Mouse (Mus musculus): ENCODE measurements at regions not wholly inside any gene's neighbourhood (a gene's known extent, or its start where the extent isn't known, plus 50 kb on each side); places are given as distances from the start of the nearest gene placed in this dataset.

DNA sequence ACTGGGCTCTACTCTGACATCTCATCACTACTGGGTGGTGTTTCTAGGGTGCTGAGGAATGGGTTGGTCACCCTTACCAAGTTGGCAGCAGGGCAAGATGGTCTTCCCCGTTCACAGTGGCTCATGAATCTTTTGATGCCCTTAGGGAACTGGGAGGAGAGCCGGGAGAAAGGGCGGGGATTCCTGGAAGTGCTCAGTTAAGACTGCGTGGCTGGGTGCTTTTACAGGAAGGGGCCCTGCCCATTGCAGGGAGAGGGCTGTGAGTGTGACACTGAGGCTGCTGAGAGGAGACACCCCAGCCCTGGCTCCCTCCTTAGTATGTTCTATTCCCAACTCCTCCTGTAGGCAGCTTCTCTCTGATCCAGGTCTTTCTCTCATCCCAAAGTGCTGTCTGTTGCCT, 65.3 kb upstream of the 1700024P04Rik start:
- no peaks in the 10 kb centered on the region for H3K27me3 ChIP-seq (ENCODE audit: control insufficient read depth, insufficient read depth, low read length)

DNA sequence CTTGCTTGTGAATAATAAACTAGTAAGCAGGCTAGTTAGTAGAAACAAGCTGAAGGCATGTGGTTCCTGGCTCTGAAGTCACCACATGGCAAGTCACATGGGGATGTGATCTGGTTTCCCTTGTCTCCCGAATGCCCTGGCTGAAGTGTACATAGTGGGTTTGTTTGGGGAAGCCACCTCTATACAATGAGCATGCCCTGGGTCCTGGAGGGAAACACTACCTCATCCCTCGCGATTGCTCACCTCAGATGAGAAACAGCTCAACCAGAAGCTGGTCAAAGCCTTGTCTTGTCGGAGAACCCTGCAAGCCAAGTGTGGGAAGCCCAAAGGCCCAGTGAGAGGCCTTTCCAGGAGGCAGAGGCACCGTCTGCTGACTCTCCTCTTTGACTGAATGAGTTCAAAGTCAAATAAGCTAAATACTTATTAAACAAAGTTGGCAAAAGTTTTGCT, 64.3 kb upstream of the 1700024P04Rik start:
- Histone ChIP-seq H3K27me3 (ENCODE audit: control insufficient read depth, insufficient read depth, low read length) (no peaks in the 10 kb centered on the region), H3K27ac (replicated peaks; ENCODE audit: low read depth, low read length) (no peak overlapping the region), H3K9me3 (replicated peaks; ENCODE audit: control insufficient read depth, low read length) (no peaks in the 10 kb centered on the region), H3K36me3 (replicated peaks; ENCODE audit: control insufficient read depth, insufficient read depth, low read depth, low read length) (no peaks in the 10 kb centered on the region), H3K4me3 (ENCODE audit: low read depth, low read length) (no peak overlapping the region), H3K4me1 (ENCODE audit: control insufficient read depth, insufficient read depth, low read length) (no peaks in the 10 kb centered on the region), H3K9ac (replicated peaks; ENCODE audit: low read length) (no peak overlapping the region), H3K4me2 (ENCODE audit: low read depth, low read length) (no peak overlapping the region)
- 86% methylated on average over 5 of the region's 5 CpGs for WGBS
- DNase-seq (ENCODE audit: low spot score): no peak
- no peak for ATAC-seq (replicated peaks; ENCODE audit: insufficient number of reproducible peaks, low FRiP score, low TSS enrichment, low read depth)

More for the DNA sequence above, 65.3 kb upstream of the 1700024P04Rik start:
- H3K4me3 ChIP-seq (ENCODE audit: low read depth, low read length): no peak overlapping the region
- no peaks in the 10 kb centered on the region for H3K36me3 ChIP-seq (replicated peaks; ENCODE audit: control insufficient read depth, insufficient read depth, low read depth, low read length)
- no peaks in the 10 kb centered on the region for H3K9me3 ChIP-seq (replicated peaks; ENCODE audit: control insufficient read depth, low read length)
- DNase-seq (ENCODE audit: low spot score) (no peak), ATAC-seq (replicated peaks; ENCODE audit: insufficient number of reproducible peaks, low FRiP score, low TSS enrichment, low read depth) (no peak)
- H3K27ac ChIP-seq (replicated peaks; ENCODE audit: low read depth, low read length): no peak overlapping the region
- 54% methylated on average over 4 of the region's 4 CpGs for WGBS
- no peak overlapping the region for H3K4me2 ChIP-seq (ENCODE audit: low read depth, low read length)
- no peaks in the 10 kb centered on the region for H3K4me1 ChIP-seq (ENCODE audit: control insufficient read depth, insufficient read depth, low read length)
- no peak overlapping the region for H3K9ac ChIP-seq (replicated peaks; ENCODE audit: low read length)

DNA sequence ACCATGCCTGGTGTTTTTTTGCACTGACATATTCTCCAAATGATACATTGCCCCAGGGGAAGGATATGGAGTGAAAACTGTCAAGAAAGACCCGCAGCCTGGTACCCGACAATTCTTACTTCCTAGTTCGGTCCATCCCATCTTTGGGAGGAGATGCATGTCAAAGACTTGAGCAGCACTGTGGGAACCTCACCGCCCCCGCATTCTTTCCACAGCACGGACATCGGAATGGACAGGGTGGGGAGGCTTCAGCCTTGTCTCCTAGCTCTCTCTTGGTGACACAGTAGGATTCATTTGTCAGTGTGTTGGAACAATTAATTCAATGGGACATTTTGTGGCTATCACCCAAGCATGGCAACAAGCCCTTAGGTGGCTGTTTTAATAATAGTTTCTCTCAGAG, 62.9 kb upstream of the 1700024P04Rik start:
- no peak for DNase-seq (ENCODE audit: low spot score)
- Histone ChIP-seq H3K27ac (replicated peaks; ENCODE audit: low read depth, low read length) (no peak overlapping the region), H3K9me3 (replicated peaks; ENCODE audit: control insufficient read depth, low read length) (no peaks in the 10 kb centered on the region), H3K27me3 (ENCODE audit: control insufficient read depth, insufficient read depth, low read length) (no peaks in the 10 kb centered on the region), H3K36me3 (replicated peaks; ENCODE audit: control insufficient read depth, insufficient read depth, low read depth, low read length) (no peaks in the 10 kb centered on the region), H3K4me1 (ENCODE audit: control insufficient read depth, insufficient read depth, low read length) (no peaks in the 10 kb centered on the region), H3K9ac (replicated peaks; ENCODE audit: low read length) (no peak overlapping the region), H3K4me3 (ENCODE audit: low read depth, low read length) (no peak overlapping the region), H3K4me2 (ENCODE audit: low read depth, low read length) (no peak overlapping the region)
- no peak for ATAC-seq (replicated peaks; ENCODE audit: insufficient number of reproducible peaks, low FRiP score, low TSS enrichment, low read depth)
- WGBS: 73% methylated on average over 7 of the region's 7 CpGs

DNA sequence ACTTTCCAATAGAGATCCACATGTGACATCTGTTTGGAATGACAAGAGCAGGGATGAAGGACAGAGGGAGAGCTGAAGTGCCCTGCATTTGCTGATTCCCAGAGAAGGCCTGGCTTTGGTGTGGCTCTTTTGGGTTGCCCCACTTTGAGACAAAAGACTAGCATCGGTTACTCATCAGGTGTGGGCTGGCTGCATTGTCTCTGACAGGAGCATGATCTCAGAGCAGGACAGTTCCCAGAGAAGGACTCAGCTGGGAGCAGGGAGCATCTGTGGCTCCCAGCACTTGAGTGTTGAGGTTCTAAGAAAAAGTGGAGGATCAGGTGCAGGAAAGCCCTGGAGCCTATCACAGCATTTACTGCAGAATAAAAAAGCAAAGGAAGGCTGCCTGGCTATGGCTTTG, 62.4 kb upstream of the 1700024P04Rik start:
- H3K4me2 ChIP-seq (ENCODE audit: low read depth, low read length): no peak overlapping the region
- WGBS: 81% methylated on average over 1 of the region's 1 CpGs
- no peaks in the 10 kb centered on the region for H3K27me3 ChIP-seq (ENCODE audit: control insufficient read depth, insufficient read depth, low read length)
- ATAC-seq (replicated peaks; ENCODE audit: insufficient number of reproducible peaks, low FRiP score, low TSS enrichment, low read depth): no peak
- no peaks in the 10 kb centered on the region for H3K9me3 ChIP-seq (replicated peaks; ENCODE audit: control insufficient read depth, low read length)
- no peak overlapping the region for H3K4me3 ChIP-seq (ENCODE audit: low read depth, low read length)
- no peak overlapping the region for H3K9ac ChIP-seq (replicated peaks; ENCODE audit: low read length)
- H3K27ac ChIP-seq (replicated peaks; ENCODE audit: low read depth, low read length): no peak overlapping the region
- no peaks in the 10 kb centered on the region for H3K36me3 ChIP-seq (replicated peaks; ENCODE audit: control insufficient read depth, insufficient read depth, low read depth, low read length)
- no peak for DNase-seq (ENCODE audit: low spot score)
- no peaks in the 10 kb centered on the region for H3K4me1 ChIP-seq (ENCODE audit: control insufficient read depth, insufficient read depth, low read length)

DNA sequence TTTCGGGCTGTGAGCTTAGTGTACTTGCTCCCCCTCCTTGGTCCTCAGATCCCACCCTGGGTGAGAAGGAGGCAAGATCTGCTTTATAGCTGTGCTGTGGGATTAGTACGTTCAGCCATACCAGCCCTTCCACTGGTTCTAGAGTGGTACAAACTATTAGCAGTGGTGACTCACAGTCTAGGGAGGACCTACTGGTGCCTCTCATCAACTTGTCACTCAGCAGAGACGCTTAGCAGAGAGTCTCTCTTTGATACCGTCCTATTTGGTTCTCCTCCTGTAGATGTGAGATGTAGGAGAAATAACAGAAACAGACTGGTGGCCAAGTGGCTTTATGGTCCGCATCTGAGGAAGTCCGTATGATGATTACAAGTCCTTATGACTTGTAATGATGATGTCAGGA, 57.7 kb upstream of the 1700024P04Rik start:
- Histone ChIP-seq H3K9ac (replicated peaks; ENCODE audit: low read length) (no peak overlapping the region), H3K4me2 (ENCODE audit: low read depth, low read length) (no peak overlapping the region), H3K27ac (replicated peaks; ENCODE audit: low read depth, low read length) (no peak overlapping the region), H3K27me3 (ENCODE audit: control insufficient read depth, insufficient read depth, low read length) (no peaks in the 10 kb centered on the region), H3K4me3 (ENCODE audit: low read depth, low read length) (no peak overlapping the region), H3K4me1 (ENCODE audit: control insufficient read depth, insufficient read depth, low read length) (no peaks in the 10 kb centered on the region), H3K9me3 (replicated peaks; ENCODE audit: control insufficient read depth, low read length) (no peaks in the 10 kb centered on the region), H3K36me3 (replicated peaks; ENCODE audit: control insufficient read depth, insufficient read depth, low read depth, low read length) (no peaks in the 10 kb centered on the region)
- WGBS: 88% methylated on average over 6 of the region's 6 CpGs
- no peak for ATAC-seq (replicated peaks; ENCODE audit: insufficient number of reproducible peaks, low FRiP score, low TSS enrichment, low read depth)
- DNase-seq (ENCODE audit: low spot score): no peak

DNA sequence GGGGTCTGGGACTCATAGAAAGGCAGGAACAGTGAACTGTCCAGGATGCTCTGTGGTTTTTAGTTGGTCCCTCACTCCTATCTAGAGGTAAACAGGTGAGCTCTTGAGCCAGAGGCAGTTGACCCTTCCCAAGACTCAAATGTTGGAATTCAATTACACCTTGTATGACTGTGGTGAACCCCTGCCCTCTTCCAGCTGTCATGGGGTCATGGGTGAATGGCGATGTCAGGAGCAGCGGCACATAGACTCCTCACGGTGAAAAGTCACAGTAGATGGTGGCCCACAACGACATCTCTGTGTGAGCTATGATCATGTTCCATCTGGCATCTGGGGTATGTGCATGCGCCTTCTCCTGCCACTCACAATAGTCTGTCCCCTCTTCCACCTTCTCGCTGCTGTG, 56.9 kb upstream of the 1700024P04Rik start:
- no peak for ATAC-seq (replicated peaks; ENCODE audit: insufficient number of reproducible peaks, low FRiP score, low TSS enrichment, low read depth)
- no peaks in the 10 kb centered on the region for H3K27me3 ChIP-seq (ENCODE audit: control insufficient read depth, insufficient read depth, low read length)
- no peaks in the 10 kb centered on the region for H3K36me3 ChIP-seq (replicated peaks; ENCODE audit: control insufficient read depth, insufficient read depth, low read depth, low read length)
- H3K27ac ChIP-seq (replicated peaks; ENCODE audit: low read depth, low read length): no peak overlapping the region
- H3K9me3 ChIP-seq (replicated peaks; ENCODE audit: control insufficient read depth, low read length): no peaks in the 10 kb centered on the region
- no peak overlapping the region for H3K9ac ChIP-seq (replicated peaks; ENCODE audit: low read length)
- no peak overlapping the region for H3K4me2 ChIP-seq (ENCODE audit: low read depth, low read length)
- H3K4me1 ChIP-seq (ENCODE audit: control insufficient read depth, insufficient read depth, low read length): no peaks in the 10 kb centered on the region
- H3K4me3 ChIP-seq (ENCODE audit: low read depth, low read length): no peak overlapping the region
- WGBS: 92% methylated on average over 6 of the region's 6 CpGs
- no peak for DNase-seq (ENCODE audit: low spot score)

DNA sequence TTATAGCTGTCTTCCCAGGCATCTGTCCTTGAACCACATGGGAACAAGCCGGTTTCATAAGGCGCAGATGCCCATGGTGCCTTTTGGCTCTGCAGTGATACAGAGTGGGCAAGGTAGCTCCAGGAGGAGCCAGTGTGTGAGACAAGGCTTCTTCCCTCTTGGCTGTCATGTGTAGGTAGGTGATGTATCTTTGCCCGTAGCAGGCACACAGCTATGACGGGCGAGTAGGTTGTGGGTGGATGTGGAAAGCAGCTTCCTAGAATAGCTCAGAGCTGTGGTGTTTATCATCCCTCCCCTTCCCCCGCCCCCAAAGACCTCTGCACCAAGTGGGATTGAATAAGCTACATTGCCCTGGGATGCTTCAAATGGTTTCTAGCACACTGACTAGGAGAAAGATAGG, 56.5 kb upstream of the 1700024P04Rik start:
- 93% methylated on average over 6 of the region's 6 CpGs for WGBS
- Histone ChIP-seq H3K36me3 (replicated peaks; ENCODE audit: control insufficient read depth, insufficient read depth, low read depth, low read length) (no peaks in the 10 kb centered on the region), H3K4me2 (ENCODE audit: low read depth, low read length) (no peak overlapping the region), H3K4me3 (ENCODE audit: low read depth, low read length) (no peak overlapping the region), H3K9me3 (replicated peaks; ENCODE audit: control insufficient read depth, low read length) (no peaks in the 10 kb centered on the region), H3K27me3 (ENCODE audit: control insufficient read depth, insufficient read depth, low read length) (no peaks in the 10 kb centered on the region), H3K27ac (replicated peaks; ENCODE audit: low read depth, low read length) (no peak overlapping the region), H3K4me1 (ENCODE audit: control insufficient read depth, insufficient read depth, low read length) (no peaks in the 10 kb centered on the region), H3K9ac (replicated peaks; ENCODE audit: low read length) (no peak overlapping the region)
- DNase-seq (ENCODE audit: low spot score): no peak
- no peak for ATAC-seq (replicated peaks; ENCODE audit: insufficient number of reproducible peaks, low FRiP score, low TSS enrichment, low read depth)

DNA sequence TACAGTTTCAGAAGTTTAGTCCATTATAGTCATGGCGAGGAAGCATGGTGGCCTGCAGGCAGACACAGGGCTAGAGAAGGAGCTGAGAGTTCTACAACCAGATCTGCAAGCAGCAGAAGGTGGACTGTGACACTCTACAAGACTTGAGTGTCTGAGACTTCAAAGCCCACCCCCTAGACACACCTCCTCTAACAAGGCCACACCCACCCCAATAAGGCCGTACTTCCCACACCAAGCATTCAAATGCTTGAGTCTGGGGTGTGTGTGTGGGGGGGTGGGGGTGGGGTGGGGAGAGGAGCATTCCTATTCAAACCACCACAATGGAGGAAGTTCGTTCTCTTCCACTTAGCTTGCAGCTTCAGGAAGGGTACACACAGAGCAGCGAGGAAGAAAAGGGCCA, 55.8 kb upstream of the 1700024P04Rik start:
- 81% methylated on average over 4 of the region's 4 CpGs for WGBS
- H3K9ac ChIP-seq (replicated peaks; ENCODE audit: low read length): no peak overlapping the region
- no peaks in the 10 kb centered on the region for H3K36me3 ChIP-seq (replicated peaks; ENCODE audit: control insufficient read depth, insufficient read depth, low read depth, low read length)
- ATAC-seq (replicated peaks; ENCODE audit: insufficient number of reproducible peaks, low FRiP score, low TSS enrichment, low read depth) (no peak), DNase-seq (ENCODE audit: low spot score) (no peak)
- H3K27me3 ChIP-seq (ENCODE audit: control insufficient read depth, insufficient read depth, low read length): no peaks in the 10 kb centered on the region
- H3K4me1 ChIP-seq (ENCODE audit: control insufficient read depth, insufficient read depth, low read length): no peaks in the 10 kb centered on the region
- H3K9me3 ChIP-seq (replicated peaks; ENCODE audit: control insufficient read depth, low read length): no peaks in the 10 kb centered on the region
- no peak overlapping the region for H3K4me3 ChIP-seq (ENCODE audit: low read depth, low read length)
- no peak overlapping the region for H3K27ac ChIP-seq (replicated peaks; ENCODE audit: low read depth, low read length)
- H3K4me2 ChIP-seq (ENCODE audit: low read depth, low read length): no peak overlapping the region

DNA sequence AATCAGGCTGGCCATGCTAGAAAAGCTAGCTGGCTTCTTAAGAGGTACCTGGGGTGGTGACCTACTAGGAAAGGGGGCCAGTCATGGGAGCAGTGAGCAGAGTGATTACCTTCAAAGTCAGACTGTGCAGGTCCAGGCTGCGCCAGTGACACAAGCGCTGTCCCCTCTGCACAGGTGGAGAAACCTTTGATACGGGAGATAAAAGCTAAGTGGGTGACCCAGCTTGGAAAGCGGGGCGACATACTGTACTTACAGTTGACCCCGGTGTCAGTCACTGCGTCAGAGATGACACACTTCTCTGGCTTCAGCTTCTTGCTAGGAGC, 54.7 kb upstream of the 1700024P04Rik start:
- H3K4me1 ChIP-seq (ENCODE audit: control insufficient read depth, insufficient read depth, low read length): no peaks in the 10 kb centered on the region
- no peak overlapping the region for H3K4me3 ChIP-seq (ENCODE audit: low read depth, low read length)
- H3K27ac ChIP-seq (replicated peaks; ENCODE audit: low read depth, low read length): no peak overlapping the region
- no peaks in the 10 kb centered on the region for H3K27me3 ChIP-seq (ENCODE audit: control insufficient read depth, insufficient read depth, low read length)
- no peaks in the 10 kb centered on the region for H3K36me3 ChIP-seq (replicated peaks; ENCODE audit: control insufficient read depth, insufficient read depth, low read depth, low read length)
- ATAC-seq (replicated peaks; ENCODE audit: insufficient number of reproducible peaks, low FRiP score, low TSS enrichment, low read depth) (no peak), DNase-seq (ENCODE audit: low spot score) (no peak)
- no peak overlapping the region for H3K9ac ChIP-seq (replicated peaks; ENCODE audit: low read length)
- H3K4me2 ChIP-seq (ENCODE audit: low read depth, low read length): no peak overlapping the region
- 89% methylated on average over 7 of the region's 7 CpGs for WGBS
- no peaks in the 10 kb centered on the region for H3K9me3 ChIP-seq (replicated peaks; ENCODE audit: control insufficient read depth, low read length)
